Mouse (Mus musculus) heart, adult 2 months (tissue): ENCODE measurements at regions not wholly inside any gene's neighbourhood (a gene's known extent, or its start where the extent isn't known, plus 50 kb on each side); places are given as distances from the start of the nearest gene placed in this dataset.
"Not testable (repeated sequence)": the region's sequence is repeated elsewhere in the genome, so short reads cannot be mapped to it uniquely, and the experiment has no call there.

ENCODE experiments used
- DNase-seq, 2 experiments: peaks; one replicate each; pipeline ENCODE4 v3.0.0; 2021
- H3K27ac ChIP-seq: fragments of 200-600 bp; 2 replicates; pipeline ENCODE4 v1.8.1; 2022
- H3K27me3 ChIP-seq: fragments of 200-500 bp; 2 replicates; pipeline ENCODE4 v1.6.1; 2012; ENCODE audit warnings: mild to moderate bottlenecking, low read length, inconsistent platforms, mixed read lengths; ENCODE audit not compliant: control insufficient read depth, insufficient read depth
- H3K36me3 ChIP-seq: fragments of 200-500 bp; 2 replicates; pipeline ENCODE4 v1.6.1; 2012; ENCODE audit warnings: low read length, inconsistent platforms; ENCODE audit not compliant: control insufficient read depth, insufficient read depth
- H3K4me1 ChIP-seq: fragments of 200-500 bp; 2 replicates; pipeline ENCODE4 v1.6.1; 2011; ENCODE audit warnings: low read length; ENCODE audit not compliant: control insufficient read depth, insufficient read depth
- H3K4me3 ChIP-seq: fragments of 200-600 bp; 2 replicates; pipeline ENCODE4 v1.8.1; 2022
- H3K79me2 ChIP-seq: fragments of 200-500 bp; replicated peaks from 2 replicates; pipeline ENCODE4 v1.6.1; 2012; ENCODE audit warnings: mild to moderate bottlenecking, inconsistent platforms, low read length, moderate library complexity, mixed read lengths; ENCODE audit not compliant: control insufficient read depth, insufficient read depth
- H3K9ac ChIP-seq: fragments of 200-500 bp; 2 replicates; pipeline ENCODE4 v1.6.1; 2012; ENCODE audit warnings: low read depth, mild to moderate bottlenecking, control low read depth, inconsistent platforms, low read length, mixed read lengths
- CTCF ChIP-seq: fragments of 200-600 bp; IDR thresholded peaks from 2 replicates; pipeline ENCODE4 v1.8.1; 2022; ENCODE audit warnings: antibody characterized with exemption, mild to moderate bottlenecking, moderate library complexity
- EP300 ChIP-seq: fragments of 200-500 bp; IDR thresholded peaks from 2 replicates; pipeline ENCODE4 v1.6.1; 2011; ENCODE audit warnings: low read depth, low read length, control low read depth; ENCODE audit not compliant: insufficient read depth
- POLR2A ChIP-seq: fragments of 200-500 bp; IDR thresholded peaks from 2 replicates; pipeline ENCODE4 v1.6.1; 2011; ENCODE audit warnings: mild to moderate bottlenecking, low read depth, low read length, control low read depth; ENCODE audit not compliant: insufficient read depth
- WGBS: fragments of 180-500 bp; shearing (Covaris S2); methylation state at CpG from one replicate; pipeline ENCODE4 v1.1.7; 2018; 5-methylcytosine and 5-hydroxymethylcytosine counted together
- intact Hi-C: fragments of 180-260 bp; cut with DNase I; formaldehyde crosslinking; loops from one replicate; pipeline ENCODE4 v1.15.1; 2025

DNA sequence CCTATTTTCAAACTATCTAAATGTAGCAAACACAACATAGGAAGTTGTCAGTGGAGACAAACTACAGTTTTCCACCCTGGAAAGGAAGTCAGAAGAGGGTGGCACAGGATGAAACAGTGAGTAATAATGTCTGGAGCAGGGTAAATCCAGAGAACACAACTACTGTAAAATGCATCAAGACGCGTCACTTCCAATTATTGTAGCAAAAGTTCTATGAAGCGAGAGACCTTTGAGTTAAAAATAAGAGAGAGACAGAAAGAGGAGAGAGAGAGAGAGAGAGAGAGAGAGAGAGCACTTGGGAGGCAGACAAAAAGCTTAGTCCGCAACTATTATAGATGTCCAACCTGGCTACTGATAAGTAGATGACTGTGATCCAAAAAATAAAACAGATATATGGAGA is 473.1 kb upstream of the Arid1b start:
- H3K27ac ChIP-seq = no peak overlapping the region
- H3K79me2 ChIP-seq = no peaks in the 10 kb centered on the region
- no peaks in the 10 kb centered on the region for H3K27me3 ChIP-seq
- no peak overlapping the region for H3K4me3 ChIP-seq
- H3K36me3 ChIP-seq = no peaks in the 10 kb centered on the region
- intact Hi-C loops = no loop called here
- H3K9ac ChIP-seq = no peak overlapping the region
- H3K4me1 ChIP-seq = no peaks in the 10 kb centered on the region
- no peak for DNase-seq
- TF ChIP-seq EP300 (no peak), CTCF (no peak), POLR2A (no peak)
- 49% methylated on average over 4 of the region's 4 CpGs for WGBS

GRCm38 (mm10) chr17:4526466-4526865 is 467.7 kb upstream of the Arid1b start:
- H3K4me3 ChIP-seq = no peak overlapping the region
- no peak for TF ChIP-seq EP300
- no peak for TF ChIP-seq CTCF
- TF ChIP-seq POLR2A = no peak
- no peaks in the 10 kb centered on the region for H3K27me3 ChIP-seq
- intact Hi-C loops = no loop called here
- 94% methylated on average over 7 of the region's 7 CpGs for WGBS
- DNase-seq = no peak
- no peaks in the 10 kb centered on the region for H3K4me1 ChIP-seq
- no peak overlapping the region for H3K9ac ChIP-seq
- no peaks in the 10 kb centered on the region for H3K79me2 ChIP-seq
- H3K36me3 ChIP-seq = no peaks in the 10 kb centered on the region
- H3K27ac ChIP-seq = no peak overlapping the region

GRCm38 (mm10) chr17:4532126-4532525 is 462.0 kb upstream of the Arid1b start:
- H3K4me1 ChIP-seq = no peaks in the 10 kb centered on the region
- H3K4me3 ChIP-seq = no peak overlapping the region
- H3K36me3 ChIP-seq = no peaks in the 10 kb centered on the region
- no peak for DNase-seq
- intact Hi-C loops = no loop called here
- H3K27me3 ChIP-seq = no peaks in the 10 kb centered on the region
- no peaks in the 10 kb centered on the region for H3K79me2 ChIP-seq
- TF ChIP-seq POLR2A (no peak), EP300 (no peak), CTCF (no peak)
- no peak overlapping the region for H3K9ac ChIP-seq
- WGBS = 87% methylated on average over 2 of the region's 2 CpGs
- H3K27ac ChIP-seq = no peak overlapping the region

GRCm38 (mm10) chr17:4540435-4540834 is 453.7 kb upstream of the Arid1b start:
- intact Hi-C loops = no loop called here
- no peak for TF ChIP-seq CTCF
- TF ChIP-seq EP300 = no peak
- TF ChIP-seq POLR2A = no peak
- no peak overlapping the region for H3K9ac ChIP-seq
- H3K36me3 ChIP-seq = no peaks in the 10 kb centered on the region
- no peak overlapping the region for H3K27ac ChIP-seq
- 88% methylated on average over 2 of the region's 2 CpGs for WGBS
- H3K79me2 ChIP-seq = no peaks in the 10 kb centered on the region
- no peaks in the 10 kb centered on the region for H3K4me1 ChIP-seq
- DNase-seq = no peak
- H3K4me3 ChIP-seq = no peak overlapping the region
- no peaks in the 10 kb centered on the region for H3K27me3 ChIP-seq

DNA sequence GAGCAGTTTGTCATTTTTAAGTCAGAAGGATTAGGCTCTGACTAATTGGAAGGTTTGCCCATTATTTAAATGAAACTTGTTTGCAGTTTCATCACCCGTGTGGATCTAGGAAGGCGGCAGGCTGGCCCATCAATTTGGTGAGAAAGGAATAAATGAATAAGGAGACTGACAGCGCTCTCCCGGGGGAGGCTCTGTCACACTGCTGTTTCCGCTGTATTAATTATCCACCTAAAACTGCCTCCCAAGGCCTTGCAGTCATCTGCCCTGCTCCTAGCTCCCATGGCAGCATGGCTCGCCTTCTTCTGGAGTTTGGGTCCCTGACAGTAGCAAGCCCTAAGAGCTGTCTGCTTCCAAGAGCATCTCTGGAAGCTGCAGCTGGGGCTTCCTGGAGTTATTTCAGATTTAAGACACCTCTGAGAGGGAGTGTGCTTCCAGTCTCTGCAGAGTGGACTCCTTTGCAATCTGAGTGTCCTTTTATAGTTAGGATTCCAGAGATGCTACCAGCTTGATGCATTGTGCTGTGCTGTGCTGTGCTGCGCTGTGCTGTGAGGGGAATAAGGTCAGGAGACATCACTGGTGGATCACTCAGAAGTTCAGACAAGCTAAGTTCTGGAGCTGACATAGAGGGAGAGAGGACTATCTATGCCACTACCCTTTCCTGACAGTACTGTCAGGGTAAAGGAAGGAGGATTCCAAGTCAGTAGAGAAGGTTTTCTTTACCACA is 452.9 kb upstream of the Arid1b start:
- 67% methylated on average over 7 of the region's 7 CpGs for WGBS
- DNase-seq = no peak
- Histone ChIP-seq H3K4me1 (no peaks in the 10 kb centered on the region), H3K27ac (no peak overlapping the region), H3K27me3 (no peaks in the 10 kb centered on the region), H3K9ac (no peak overlapping the region), H3K4me3 (no peak overlapping the region), H3K36me3 (no peaks in the 10 kb centered on the region), H3K79me2 (no peaks in the 10 kb centered on the region)
- no peak for TF ChIP-seq POLR2A
- TF ChIP-seq EP300 = no peak
- no peak for TF ChIP-seq CTCF
- intact Hi-C loops = no loop called here

GRCm38 (mm10) chr17:4546579-4546978 is 447.6 kb upstream of the Arid1b start:
- no peak for TF ChIP-seq POLR2A
- no peak for TF ChIP-seq CTCF
- TF ChIP-seq EP300 = no peak
- H3K36me3 ChIP-seq = no peaks in the 10 kb centered on the region
- H3K79me2 ChIP-seq = no peaks in the 10 kb centered on the region
- no peaks in the 10 kb centered on the region for H3K27me3 ChIP-seq
- no peak overlapping the region for H3K9ac ChIP-seq
- intact Hi-C loops = no loop called here
- no peak overlapping the region for H3K27ac ChIP-seq
- no peaks in the 10 kb centered on the region for H3K4me1 ChIP-seq
- no peak overlapping the region for H3K4me3 ChIP-seq
- 62% methylated on average over 2 of the region's 2 CpGs for WGBS
- DNase-seq = no peak

- H3K27ac ChIP-seq, H3K79me2 ChIP-seq, H3K4me3 ChIP-seq, DNase-seq, H3K4me1 ChIP-seq, H3K9ac ChIP-seq, H3K36me3 ChIP-seq, intact Hi-C loops, H3K27me3 ChIP-seq: not testable (repeated sequence)
- WGBS = 91% methylated on average over 4 of the region's 4 CpGs
These were observed 441.1 kb upstream of the Arid1b start for GRCm38 (mm10) chr17:4553026-4553425.
